In the genomic region with DNA sequence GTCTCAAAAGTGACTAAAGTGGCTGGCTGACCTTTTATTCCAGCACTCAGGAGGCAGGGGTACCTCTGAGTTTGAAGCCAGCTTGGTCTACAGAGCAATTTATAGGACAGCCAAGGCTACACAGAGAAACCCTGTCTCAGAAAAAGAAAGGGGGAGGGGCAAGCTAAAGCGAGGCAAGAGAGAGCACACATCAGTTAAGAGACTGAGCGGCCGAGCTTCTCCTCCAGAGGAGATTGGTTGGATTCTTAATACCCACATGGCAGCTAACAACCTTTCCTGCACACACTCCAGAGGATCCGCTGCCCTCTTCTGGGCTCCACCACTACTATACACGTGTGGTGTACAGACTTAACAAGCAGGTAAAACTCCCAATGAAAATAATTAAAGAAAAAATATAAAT, we compare ENCODE assay signal across 23 mouse cellular contexts.
DNase-seq lines count a peak whose midpoint lies in the region; ATAC-seq and TF ChIP-seq lines count a peak whose summit lies in the region.
"Had no signal": no experiment of that assay in that cellular context is flagged by ENCODE, and none has a peak within 500 bp of the region (broad histone marks: within the 10 kb centered on the region; RNA-seq: fewer than 3 reads in every experiment).

No protein-coding gene starts in this region.

- H3K4me3 ChIP-seq in intestine, postnatal 0 days (ENCODE audit: low read depth, low read length) = no peak overlapping the region
- H3K4me3 ChIP-seq in intestine, embryonic 15.5 days (replicated peaks) = no peak overlapping the region
- no peak overlapping the region for H3K4me3 ChIP-seq in midbrain, embryonic 11.5 days (ENCODE audit: low read depth, low read length)
- H3K4me3 ChIP-seq in midbrain, embryonic 13.5 days (replicated peaks) = no peak overlapping the region
- H3K4me3 ChIP-seq in midbrain, embryonic 10.5 days = no peak overlapping the region
- H3K4me3 ChIP-seq: embryonic facial prominence, embryonic 15.5 days; erythroblast, embryonic 14.5 days; forebrain, embryonic 10.5 days; gastrocnemius, adult 2 months; heart, embryonic 15.5 days; hindbrain, embryonic 13.5 days had no signal

- H3K36me3 ChIP-seq in intestine, postnatal 0 days (ENCODE audit: control insufficient read depth, insufficient read depth) = peaks cover 7% of the 10 kb centered on the region; the same call in 1 of the 2 replicates
- H3K36me3 ChIP-seq in intestine, embryonic 15.5 days = peaks cover 4% of the 10 kb centered on the region; the same call in 1 of the 2 replicates
- no peaks in the 10 kb centered on the region for H3K36me3 ChIP-seq in midbrain, embryonic 11.5 days (ENCODE audit: control insufficient read depth, insufficient read depth, low read length)
- H3K36me3 ChIP-seq in midbrain, embryonic 13.5 days = 0 out of 2 replicates have a peak, but pooled peaks cover 5% of the 10 kb centered on the region
- H3K36me3 ChIP-seq in midbrain, embryonic 10.5 days = no peaks in the 10 kb centered on the region
- H3K36me3 ChIP-seq: heart, embryonic 15.5 days had no signal

- TF ChIP-seq CTCF in intestine, postnatal 0 days (IDR thresholded peaks at IDR 0.05; ENCODE audit: low read depth) = 0 out of 2 replicates have a peak, but pooled peaks have one; percentile 10

- peak; percentile 71 for DNase-seq in heart, adult 11 months
- no peak for DNase-seq in heart, postnatal 14 days
- peak; percentile 75 for DNase-seq in midbrain, embryonic 11.5 days (ENCODE audit: low spot score, missing footprints)
- no peak for DNase-seq in midbrain, embryonic 10.5 days (ENCODE audit: low spot score)
- DNase-seq: adrenal gland, adult 2 months; adrenal gland, postnatal 25 days; cerebellum, adult 8-10 months; cerebellum, postnatal 14 days; gastrocnemius, adult 2 months; gastrocnemius, postnatal 25 days; heart, adult 18-20 months; kidney, adult 11 months had no signal

- no peak overlapping the region for H3K9ac ChIP-seq in intestine, postnatal 0 days (ENCODE audit: low read depth, low read length)
- H3K9ac ChIP-seq in intestine, embryonic 15.5 days = no peak overlapping the region
- no peak overlapping the region for H3K9ac ChIP-seq in midbrain, embryonic 11.5 days (ENCODE audit: low read length)
- no peak overlapping the region for H3K9ac ChIP-seq in midbrain, embryonic 13.5 days (replicated peaks)
- H3K9ac ChIP-seq: embryonic facial prominence, embryonic 15.5 days; heart, embryonic 15.5 days; hindbrain, embryonic 13.5 days had no signal

- no peak overlapping the region for H3K4me2 ChIP-seq in intestine, postnatal 0 days (replicated peaks; ENCODE audit: low read depth)
- H3K4me2 ChIP-seq in intestine, embryonic 15.5 days (replicated peaks) = no peak overlapping the region
- H3K4me2 ChIP-seq in midbrain, embryonic 11.5 days = no peak overlapping the region
- no peak overlapping the region for H3K4me2 ChIP-seq in midbrain, embryonic 13.5 days (replicated peaks)
- H3K4me2 ChIP-seq: embryonic facial prominence, embryonic 15.5 days; heart, embryonic 11.5 days; heart, embryonic 15.5 days; hindbrain, embryonic 13.5 days had no signal

- 56% methylated on average over 5 of the region's 5 CpGs for WGBS in intestine, postnatal 0 days
- WGBS in intestine, embryonic 15.5 days = 46% methylated on average over 5 of the region's 5 CpGs
- 42% methylated on average over 5 of the region's 5 CpGs for WGBS in midbrain, embryonic 11.5 days
- WGBS in midbrain, embryonic 13.5 days = 42% methylated on average over 5 of the region's 5 CpGs
- whole genome bisulfite sequencing in midbrain, embryonic 10.5 days = 40% methylated on average over 5 of the region's 5 CpGs

- H3K27me3 ChIP-seq in intestine, postnatal 0 days (replicated peaks; ENCODE audit: control insufficient read depth, insufficient read depth, low read length) = no peaks in the 10 kb centered on the region
- no peaks in the 10 kb centered on the region for H3K27me3 ChIP-seq in intestine, embryonic 15.5 days (replicated peaks)
- no peaks in the 10 kb centered on the region for H3K27me3 ChIP-seq in midbrain, embryonic 11.5 days (ENCODE audit: control insufficient read depth, insufficient read depth, low read length)
- no peaks in the 10 kb centered on the region for H3K27me3 ChIP-seq in midbrain, embryonic 13.5 days
- no peaks in the 10 kb centered on the region for H3K27me3 ChIP-seq in midbrain, embryonic 10.5 days (ENCODE audit: low read depth, poor library complexity, severe bottlenecking)
- H3K27me3 ChIP-seq: CH12.LX; embryonic facial prominence, embryonic 15.5 days; heart, embryonic 15.5 days; hindbrain, embryonic 13.5 days had no signal

- H3K4me1 ChIP-seq in intestine, postnatal 0 days (replicated peaks; ENCODE audit: control insufficient read depth, insufficient read depth, low read length) = no peaks in the 10 kb centered on the region
- no peaks in the 10 kb centered on the region for H3K4me1 ChIP-seq in intestine, embryonic 15.5 days (replicated peaks)
- no peaks in the 10 kb centered on the region for H3K4me1 ChIP-seq in midbrain, embryonic 11.5 days (ENCODE audit: control insufficient read depth, insufficient read depth, low read length)
- peaks cover 7% of the 10 kb centered on the region; the same call in 1 of the 2 replicates for H3K4me1 ChIP-seq in midbrain, embryonic 13.5 days (replicated peaks)
- peaks cover 7% of the 10 kb centered on the region for H3K4me1 ChIP-seq in midbrain, embryonic 10.5 days
- H3K4me1 ChIP-seq: embryonic facial prominence, embryonic 15.5 days had no signal

- ATAC-seq in intestine, postnatal 0 days = no peak
- ATAC-seq in intestine, embryonic 15.5 days = no peak
- ATAC-seq in midbrain, embryonic 11.5 days (ENCODE audit: low FRiP score) = no peak
- ATAC-seq in midbrain, embryonic 13.5 days = no peak
- ATAC-seq: forebrain, embryonic 14.5 days had no signal

- intact Hi-C loops in heart, postnatal 14 days (cut with DNase I) = loop anchor here (5.0 kb wide), 1 partner anchor 66 kb away; no protein-coding TSS in a partner anchor

- no peak overlapping the region for H3K27ac ChIP-seq in intestine, postnatal 0 days (ENCODE audit: low read depth, low read length)
- H3K27ac ChIP-seq in intestine, embryonic 15.5 days = no peak overlapping the region
- H3K27ac ChIP-seq in midbrain, embryonic 11.5 days (ENCODE audit: low read depth, low read length) = no peak overlapping the region
- H3K27ac ChIP-seq in midbrain, embryonic 13.5 days = no peak overlapping the region
- no peak overlapping the region for H3K27ac ChIP-seq in midbrain, embryonic 10.5 days (replicated peaks)
- H3K27ac ChIP-seq: embryonic facial prominence, embryonic 15.5 days; forebrain, embryonic 10.5 days; gastrocnemius, adult 2 months; heart, embryonic 15.5 days; hindbrain, embryonic 13.5 days had no signal

- no peaks in the 10 kb centered on the region for H3K9me3 ChIP-seq in intestine, postnatal 0 days (ENCODE audit: control insufficient read depth)
- H3K9me3 ChIP-seq in intestine, embryonic 15.5 days = no peaks in the 10 kb centered on the region
- no peaks in the 10 kb centered on the region for H3K9me3 ChIP-seq in midbrain, embryonic 11.5 days (ENCODE audit: control insufficient read depth, low read length)
- no peaks in the 10 kb centered on the region for H3K9me3 ChIP-seq in midbrain, embryonic 13.5 days
- H3K9me3 ChIP-seq in midbrain, embryonic 10.5 days (replicated peaks) = no peaks in the 10 kb centered on the region
- H3K9me3 ChIP-seq: embryonic facial prominence, embryonic 15.5 days; forebrain, embryonic 10.5 days; heart, embryonic 15.5 days; hindbrain, embryonic 13.5 days had no signal

Comparison
In these comparisons a context has a peak if more than half of its experiments do, and no peak if none do; other contexts are left out.
1. DNase-seq: peak in heart, adult 11 months (single experiment) and midbrain, embryonic 11.5 days (single experiment); none in heart, postnatal 14 days (0 of 2) and midbrain, embryonic 10.5 days (single experiment).